Mouse (Mus musculus): ENCODE measurements around the gene Prkar1b. TPM values are rescaled to one million over a fixed set of nuclear protein-coding genes. Genes with fewer than 3 reads are reported as not detected.

Gene Prkar1b
- 1 to 10 TPM; 1.5 to 3.5 TPM for total RNA-seq (2021)

DNA sequence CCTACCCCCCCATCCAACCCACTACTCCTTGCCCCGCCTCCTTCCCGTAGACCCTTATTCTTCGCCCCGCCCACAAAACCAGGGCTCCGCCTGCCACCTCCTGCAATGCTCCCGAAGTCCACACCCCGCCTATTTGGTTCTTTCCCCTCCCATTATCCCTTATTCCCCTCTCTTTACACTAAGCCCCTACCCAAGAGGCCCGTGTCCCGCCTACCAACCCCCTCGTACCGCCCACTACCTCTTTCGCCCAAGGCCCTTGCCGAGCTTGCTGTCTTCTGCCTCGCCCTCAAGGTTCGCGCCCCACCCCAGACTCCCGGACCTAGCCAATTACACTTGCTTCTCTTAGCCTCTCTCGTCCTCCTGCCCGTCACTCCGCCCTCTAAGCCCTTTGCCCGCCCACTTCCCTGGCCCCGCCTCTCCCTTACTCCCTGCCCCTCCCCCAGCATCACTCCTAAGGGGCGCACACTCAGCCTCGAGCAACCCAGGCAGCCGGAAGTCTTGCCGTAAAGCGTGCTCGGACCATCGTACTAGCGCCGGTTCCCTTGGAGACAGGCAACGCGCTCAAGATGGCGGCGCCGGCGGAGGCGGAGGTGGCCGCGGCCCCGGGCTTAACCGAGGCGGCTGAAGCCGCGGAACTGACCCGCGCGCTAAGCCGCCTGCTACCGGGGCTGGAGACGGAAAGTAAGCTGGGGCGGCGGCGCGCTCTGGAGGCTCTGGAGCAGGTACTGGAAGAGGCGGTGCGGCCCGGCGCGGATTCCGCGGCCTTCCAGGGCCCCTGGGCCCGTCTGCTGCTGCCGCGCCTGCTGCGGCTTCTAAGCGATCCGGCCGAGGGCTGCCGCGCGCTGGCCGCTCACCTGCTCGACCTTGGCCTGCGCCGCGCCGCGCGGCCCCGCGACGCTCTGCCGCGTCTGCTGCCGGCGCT lies at the start of gene Prkar1b, which contains the start of gene Dnaaf5:
Prkar1b (minus strand) TSS at position 321 of the 922 bp plus-strand sequence.
Dnaaf5 (plus strand) TSS at position 543 of the 922 bp plus-strand sequence.
- intact Hi-C loops (cut with DNase I), result no loop called here
- DNase-seq, result peak; percentile 97 to 98

DNA sequence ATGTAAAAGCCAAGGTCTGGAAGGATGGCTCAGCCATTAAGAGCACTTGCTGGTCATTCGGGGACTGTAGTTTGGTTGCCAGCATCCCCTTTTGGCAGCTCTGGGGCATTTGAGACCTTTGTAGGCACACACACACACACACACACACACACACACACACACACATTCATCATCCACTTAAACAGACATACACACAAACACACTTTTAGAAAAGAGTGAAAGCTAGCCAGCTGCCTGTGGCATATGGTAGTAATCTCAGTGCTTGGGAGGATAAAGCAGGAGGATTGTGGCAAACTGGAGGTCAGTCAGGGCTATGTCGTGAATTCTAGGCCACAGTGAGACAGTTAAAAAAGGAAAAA lies 49.8 kb upstream of the Prkar1b start:
- intact Hi-C loops (cut with DNase I), result no loop called here
- no peak for DNase-seq

DNA sequence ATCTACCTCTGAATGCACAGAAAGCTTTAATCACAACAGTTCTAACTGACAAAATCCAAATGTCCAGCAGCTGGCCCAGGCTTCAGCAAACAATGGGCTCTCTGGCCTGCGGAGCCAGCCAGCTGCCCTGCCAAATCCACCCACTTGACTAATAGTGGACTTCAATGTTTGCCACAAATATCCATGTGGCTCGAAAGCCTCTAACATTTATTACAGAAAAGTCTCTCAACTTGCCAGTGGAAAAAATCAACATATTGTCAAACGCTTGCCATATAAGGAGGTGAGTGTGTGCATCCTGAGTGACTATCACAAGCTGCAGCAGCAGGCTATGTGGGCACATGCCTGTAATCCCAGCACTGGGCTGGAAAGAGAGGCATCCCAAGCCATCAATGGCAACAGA lies 49.0 kb upstream of the Prkar1b start:
- no peak for DNase-seq
- intact Hi-C loops (cut with DNase I), result no loop called here

DNA sequence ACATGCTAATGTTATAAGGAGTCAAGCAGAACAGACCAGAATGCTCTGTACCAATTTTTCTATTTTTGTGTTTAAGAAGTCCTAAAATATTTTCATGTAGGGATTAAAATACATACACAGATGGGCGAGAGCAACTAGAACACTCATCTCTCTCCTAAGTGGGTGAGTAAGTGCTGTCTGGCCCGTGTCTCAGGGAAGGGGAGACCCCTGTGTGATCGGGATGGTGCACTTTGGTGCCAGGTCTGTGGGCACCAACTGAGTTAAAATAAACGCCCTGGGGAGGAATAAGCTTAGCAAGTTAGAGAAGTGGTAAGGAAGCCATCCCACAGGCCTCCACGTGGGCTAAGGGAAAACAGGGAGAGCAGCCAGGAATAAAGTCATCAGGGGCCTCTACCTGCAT lies 41.2 kb upstream of the Prkar1b start:
- intact Hi-C loops (cut with DNase I), result no loop called here
- no peak for DNase-seq

DNA sequence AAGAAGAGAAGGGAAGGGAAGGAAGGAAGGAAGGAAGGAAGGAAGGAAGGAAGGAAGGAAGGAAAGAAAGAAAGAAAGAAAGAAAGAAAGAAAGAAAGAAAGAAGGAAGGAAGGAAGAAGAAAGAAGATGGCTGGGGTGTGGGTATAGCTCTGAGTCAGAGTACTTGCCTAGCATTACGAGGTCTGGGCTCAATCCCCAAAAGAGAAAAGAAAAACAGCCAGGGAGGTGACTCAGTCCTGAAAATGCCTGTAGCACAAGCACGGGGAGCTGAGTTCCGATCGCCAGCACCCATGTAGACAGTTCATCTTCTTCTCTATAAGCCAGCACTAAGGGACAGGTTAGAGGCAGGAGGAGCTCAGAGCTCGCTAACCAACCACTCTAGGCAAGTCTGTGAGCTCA lies 39.9 kb upstream of the Prkar1b start:
- intact Hi-C loops (cut with DNase I), result no loop called here
- no peak for DNase-seq

DNA sequence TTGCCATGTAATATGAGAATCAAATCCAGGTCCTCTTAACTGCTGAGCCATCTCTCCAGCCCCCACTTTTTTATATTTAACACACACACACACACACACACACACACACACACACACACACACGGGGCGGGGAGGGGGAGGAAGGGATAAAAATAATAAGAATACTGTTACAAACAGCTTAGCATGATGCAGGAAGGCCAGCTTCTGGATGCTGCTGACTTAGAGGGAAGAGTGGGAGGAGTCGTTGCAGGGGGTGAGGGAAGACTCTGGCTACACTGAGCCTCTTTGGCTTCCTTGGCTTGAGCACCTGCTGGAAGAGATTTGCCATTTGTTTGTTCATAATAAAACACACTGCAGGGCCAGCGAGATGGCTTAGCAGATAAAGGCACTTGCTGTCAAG lies 35.1 kb upstream of the Prkar1b start:
- intact Hi-C loops (cut with DNase I), result no loop called here
- DNase-seq, result no peak

DNA sequence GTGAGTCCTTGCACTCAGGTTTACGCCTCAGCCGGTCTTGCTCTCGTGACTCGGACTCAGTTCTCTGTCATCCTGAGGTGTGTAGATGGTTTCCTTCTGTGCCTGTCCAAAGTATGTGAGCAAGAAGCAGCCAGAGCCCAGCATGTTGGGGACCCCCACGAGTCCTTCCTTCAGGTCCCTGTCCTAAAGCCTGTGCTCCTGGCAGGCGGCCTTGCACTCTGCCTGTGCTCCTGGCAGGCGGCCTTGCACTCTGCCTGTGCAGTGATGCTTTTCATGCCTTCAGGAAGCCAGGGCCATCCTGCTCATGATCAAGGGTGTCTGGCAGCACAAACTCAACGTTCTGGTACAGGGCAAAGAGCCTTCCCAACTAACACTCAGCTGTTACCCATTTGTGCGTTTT lies 33.8 kb upstream of the Prkar1b start:
- intact Hi-C loops (cut with DNase I), result no loop called here
- no peak for DNase-seq

DNA sequence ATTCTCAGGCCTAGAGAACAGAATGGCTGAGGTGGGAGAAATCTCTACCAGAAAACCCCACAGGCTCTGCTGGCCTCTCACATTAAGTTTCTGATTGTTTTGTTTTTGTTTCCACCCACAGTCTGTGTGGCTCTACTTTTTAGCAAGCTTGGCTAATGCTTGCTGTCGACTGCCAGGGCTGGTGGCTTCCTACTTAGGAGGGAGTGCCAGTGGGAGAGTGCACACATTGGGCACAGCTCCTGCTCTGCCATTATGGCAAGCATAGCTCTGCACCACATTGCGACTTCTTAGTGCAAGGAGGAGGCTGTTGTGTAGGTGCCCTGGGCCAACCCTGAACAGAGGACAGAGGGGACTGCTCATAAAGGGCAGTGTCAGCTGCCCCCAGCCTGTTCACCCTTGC lies 33.3 kb upstream of the Prkar1b start:
- DNase-seq, result no peak
- intact Hi-C loops (cut with DNase I), result no loop called here

DNA sequence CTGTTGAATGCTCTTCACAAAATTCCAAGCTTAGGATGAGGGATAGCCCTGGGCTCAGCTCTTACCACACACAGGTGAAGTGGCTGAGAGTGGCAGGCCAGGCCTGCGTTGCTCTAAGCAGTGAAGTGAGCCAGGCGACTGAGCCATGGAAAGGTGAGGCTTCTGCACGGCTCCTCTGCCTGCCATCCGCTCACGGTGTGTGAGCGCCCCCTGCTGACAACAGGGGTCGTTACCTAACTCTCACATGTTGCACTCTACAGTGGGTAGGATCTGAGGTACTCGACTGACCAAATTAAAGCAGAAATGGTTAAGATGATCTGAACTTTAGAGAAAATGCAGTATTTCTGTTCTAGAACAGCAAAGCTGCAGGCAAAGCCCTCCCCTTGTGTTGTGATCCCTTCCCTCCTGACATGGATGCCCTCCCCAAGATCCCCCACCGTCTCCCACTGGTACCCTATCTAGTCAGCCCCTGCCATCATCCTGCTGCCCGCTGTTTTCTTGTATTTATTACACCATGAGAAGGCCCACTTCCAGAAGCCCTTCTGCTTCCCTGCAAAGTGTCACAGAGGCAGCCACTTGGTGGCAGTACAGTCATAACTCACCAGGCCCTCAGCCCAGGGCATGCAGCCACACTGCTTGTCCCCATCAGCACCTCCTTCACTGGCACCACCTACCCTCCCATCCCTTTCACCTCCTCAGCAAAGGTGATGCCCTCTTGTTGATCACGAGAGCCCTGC lies 29.3 kb upstream of the Prkar1b start:
- intact Hi-C loops (cut with DNase I), result loop anchor here (1.0 to 5.0 kb wide), 5 partner anchors 62 to 331 kb away; no protein-coding TSS in a partner anchor
- peak; percentile 77 to 88 for DNase-seq

DNA sequence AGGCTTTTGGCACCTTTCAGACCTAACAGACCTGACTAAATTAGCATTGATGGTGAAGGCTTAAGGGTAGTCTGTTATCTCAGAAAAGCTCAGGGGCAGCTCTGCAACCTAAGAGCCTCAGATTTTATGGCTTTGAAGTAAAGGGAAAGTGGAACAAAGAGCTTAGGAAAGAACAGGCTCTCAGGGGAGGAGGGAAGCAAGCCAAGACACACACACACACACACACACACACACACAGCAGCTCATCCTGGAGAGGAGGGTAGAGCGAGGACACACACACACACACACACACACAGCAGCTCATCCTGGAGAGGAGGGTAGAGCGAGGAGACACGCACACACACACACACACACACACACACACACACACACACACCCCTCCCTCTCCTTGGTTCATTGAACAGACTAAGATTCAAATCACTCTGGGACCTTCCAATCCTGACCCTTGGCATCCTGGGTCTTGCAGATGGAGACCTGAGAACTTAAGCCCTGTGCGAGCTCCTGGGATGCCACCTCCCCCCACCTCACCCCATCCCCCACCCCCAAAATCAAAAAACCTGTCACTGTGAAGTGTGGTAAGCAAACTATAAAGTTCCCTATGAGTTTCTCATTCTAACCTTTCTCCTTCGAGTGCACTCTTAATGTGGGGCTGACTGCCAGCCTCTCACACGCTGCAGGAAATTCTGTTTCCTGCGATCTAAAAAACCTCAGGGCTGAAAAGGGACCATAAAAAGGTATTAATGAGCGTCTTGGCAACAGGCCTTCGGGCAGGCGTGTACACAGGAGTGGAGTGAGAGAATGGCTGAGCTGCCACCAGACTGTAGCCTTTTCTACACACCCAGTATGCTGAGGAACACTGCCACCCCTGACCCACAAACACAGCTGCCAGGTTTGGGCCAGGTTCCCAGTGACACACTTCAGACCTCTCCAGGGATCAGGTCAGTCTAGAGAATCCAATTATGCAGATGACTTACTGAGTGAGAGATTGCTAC lies 25.1 kb upstream of the Prkar1b start:
- intact Hi-C loops (cut with DNase I), result loop anchor here (5.0 kb wide), 2 partner anchors 58 to 158 kb away; no protein-coding TSS in a partner anchor
- DNase-seq, result peak; percentile 54 to 69

DNA sequence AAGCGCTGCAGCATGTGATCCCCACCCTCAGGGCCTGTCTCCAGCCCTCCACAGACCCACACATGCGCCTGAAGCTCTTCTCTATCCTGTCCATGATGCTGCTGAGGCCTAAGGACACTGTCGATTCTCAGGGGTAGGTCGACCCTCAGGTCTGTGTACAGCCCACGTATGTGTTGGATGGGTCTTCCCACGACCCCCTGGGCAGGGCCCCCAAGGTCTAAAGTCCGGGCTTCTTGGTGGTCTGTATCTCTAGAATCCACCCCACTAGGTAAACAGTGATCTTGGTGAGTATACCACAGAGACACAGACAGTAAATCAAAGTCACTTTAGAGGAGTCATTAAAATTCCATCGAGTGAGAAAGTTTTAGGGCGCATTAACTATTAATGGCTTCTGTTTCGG lies 24.3 kb upstream of the Prkar1b start:
- intact Hi-C loops (cut with DNase I), result no loop called here
- no peak for DNase-seq

DNA sequence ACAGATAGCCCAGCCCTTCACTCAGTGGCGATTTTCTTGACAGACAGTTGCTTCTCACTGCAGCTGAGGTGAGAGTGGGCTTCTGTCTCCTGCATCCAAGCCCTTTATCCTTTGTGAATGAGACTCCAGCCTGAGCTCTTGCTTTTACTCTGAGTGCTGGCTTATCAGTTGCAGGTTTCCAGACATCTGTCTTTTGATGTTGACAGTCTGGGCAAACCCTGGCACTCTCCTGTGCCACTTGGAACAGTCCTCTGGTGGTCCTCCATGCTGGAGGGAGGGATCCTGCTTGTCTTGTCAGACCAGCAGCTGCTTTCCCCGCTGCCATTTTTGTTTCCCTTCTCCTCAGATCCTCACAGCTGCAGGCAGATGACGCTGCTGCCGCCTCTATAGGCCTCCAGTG lies 22.1 kb upstream of the Prkar1b start:
- intact Hi-C loops (cut with DNase I), result no loop called here
- no peak for DNase-seq

DNA sequence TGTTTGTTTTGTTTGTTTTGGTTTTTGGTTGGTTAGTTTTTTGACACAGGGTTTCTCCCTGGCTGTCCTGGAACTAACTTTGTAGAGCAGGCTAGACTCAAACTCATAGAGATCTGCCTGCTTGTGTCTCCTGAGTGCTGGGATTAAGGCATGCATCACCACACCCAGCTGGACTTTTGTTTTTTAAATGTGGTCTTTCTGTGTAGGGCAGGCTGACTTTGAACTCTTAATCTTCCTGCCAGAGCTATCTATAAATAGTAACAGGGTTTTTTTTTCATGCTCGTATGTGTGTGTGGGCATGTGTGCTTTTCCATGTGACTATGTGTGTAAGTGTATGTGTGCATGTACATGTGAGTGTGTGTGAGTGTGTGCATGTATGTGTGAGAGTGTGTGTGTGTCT lies 17.7 kb upstream of the Prkar1b start:
- intact Hi-C loops (cut with DNase I), result no loop called here
- no peak for DNase-seq

DNA sequence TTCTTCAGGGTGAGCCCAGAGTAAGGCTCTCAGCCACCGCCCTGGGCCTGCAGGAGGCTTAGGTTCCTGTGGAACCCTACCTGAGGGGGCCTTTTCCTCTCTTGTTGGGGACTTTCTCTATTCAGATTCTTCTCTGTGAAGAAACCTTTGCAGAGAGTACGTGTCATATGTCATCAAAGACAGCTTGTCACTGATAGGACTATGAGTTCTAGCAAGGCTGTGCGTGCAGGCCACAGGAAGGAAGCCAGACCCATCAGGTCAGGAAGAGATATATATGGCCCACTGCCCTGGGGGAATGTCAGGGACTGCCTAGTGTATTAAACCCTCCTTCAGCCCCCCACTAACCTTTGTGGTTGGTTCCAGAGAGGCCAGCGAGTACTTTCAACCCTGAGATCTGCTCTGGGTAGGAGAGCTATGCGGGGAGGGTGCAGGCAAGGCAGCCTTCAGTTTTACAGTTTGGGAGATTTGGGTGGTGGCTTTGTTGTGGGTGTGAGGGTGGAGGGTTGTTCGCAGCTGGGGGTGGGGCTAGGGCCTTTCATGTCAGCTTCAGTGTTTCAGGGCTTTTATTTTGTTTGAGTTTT lies 17.1 kb upstream of the Prkar1b start:
- DNase-seq, result no peak
- intact Hi-C loops (cut with DNase I), result no loop called here

DNA sequence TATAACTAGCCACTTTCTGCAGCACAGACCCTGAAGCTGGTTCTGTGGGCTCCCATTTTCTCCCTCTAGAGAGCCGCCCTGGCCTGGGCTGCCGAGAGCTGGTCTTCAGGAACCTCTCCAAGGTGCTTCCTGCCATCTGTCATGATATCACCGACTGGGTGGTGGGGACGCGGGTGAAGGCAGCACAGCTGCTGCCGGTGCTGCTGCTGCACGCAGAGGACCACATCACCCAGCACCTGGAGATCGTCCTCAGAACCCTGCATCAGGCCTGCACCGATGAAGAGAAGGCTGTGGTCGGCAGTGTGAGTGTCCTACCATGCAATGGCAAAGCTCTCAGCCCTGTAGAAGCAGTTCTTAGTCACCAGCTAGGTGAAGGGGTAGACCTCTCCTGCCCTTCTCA lies 11.8 kb upstream of the Prkar1b start:
- intact Hi-C loops (cut with DNase I), result no loop called here
- DNase-seq, result no peak

DNA sequence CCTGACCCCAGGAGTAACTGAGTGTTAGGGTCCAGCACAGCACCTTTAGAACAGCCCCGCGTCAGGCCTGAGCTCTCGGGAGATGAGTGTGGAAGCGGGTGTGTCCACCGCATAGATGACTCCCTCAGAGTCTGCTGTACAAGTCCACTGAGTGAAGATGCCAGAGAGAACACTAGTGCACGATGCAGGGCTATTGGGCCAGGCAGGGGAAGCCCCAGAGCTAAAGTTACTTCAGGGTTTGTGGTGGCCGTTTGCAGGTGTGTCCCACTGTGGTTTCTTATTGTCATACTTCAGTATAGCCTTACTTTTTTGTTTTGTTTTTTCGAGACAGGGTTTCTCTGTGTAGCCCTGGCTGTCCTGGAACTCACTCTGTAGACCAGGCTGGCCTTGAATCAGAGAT lies 11.1 kb upstream of the Prkar1b start:
- DNase-seq, result no peak
- intact Hi-C loops (cut with DNase I), result no loop called here

DNA sequence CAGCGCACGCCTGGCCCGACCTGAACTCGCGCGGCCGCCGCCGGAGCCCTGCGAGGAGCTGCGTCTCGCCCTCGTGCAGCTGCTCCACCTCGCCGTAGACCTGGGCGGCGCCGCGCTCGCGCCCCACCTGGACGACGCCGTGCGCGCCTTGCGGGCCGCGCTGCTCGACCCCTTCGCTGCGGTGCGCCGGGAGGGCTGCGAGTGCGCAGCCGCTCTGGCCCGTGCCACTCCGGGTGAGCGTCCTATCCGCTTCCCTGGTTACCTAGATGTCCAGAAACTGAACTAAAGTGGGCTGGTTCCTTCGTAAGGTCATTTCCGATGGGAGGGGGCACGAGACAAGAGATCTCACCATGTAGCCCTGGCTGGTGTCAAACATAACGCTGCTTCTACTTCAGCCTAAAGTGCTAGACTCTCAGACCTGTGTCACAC lies 816 bp upstream of the Prkar1b start:
- intact Hi-C loops (cut with DNase I), result no loop called here
- DNase-seq, result peak in 1 of 2 experiments; percentile 31

DNA sequence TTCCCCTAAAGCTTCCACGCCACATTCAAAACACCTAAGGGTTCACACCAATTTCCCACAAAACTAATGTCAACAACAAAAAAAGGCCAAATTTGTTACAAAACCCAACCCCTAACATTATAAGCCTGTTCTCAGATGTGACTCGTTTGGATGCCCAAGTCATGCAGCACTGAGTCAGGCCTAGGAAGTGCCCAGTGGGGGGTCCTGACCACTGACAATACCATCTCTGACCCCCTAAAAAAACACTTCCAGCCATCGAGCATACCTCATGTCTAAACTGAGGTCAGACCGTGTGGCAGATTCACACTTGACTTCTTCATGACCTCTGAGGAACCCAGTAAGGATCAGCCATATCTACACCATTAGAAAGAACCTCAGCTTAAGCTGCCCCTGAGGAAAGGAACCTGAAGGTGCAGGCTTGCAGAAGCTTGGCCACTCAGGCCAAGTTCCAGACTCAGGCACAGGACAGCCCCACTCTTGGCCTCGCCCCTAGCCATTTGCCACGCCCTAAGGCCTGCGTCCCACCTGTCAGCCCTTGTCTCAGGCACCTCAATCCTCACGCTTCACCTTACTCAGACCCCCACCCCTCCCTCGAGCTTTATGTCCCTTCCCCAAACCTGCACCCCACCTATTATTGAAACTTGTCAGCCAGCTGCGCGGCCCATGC lies 662 bp downstream of the Prkar1b start:
- no peak for DNase-seq
- intact Hi-C loops (cut with DNase I), result no loop called here

DNA sequence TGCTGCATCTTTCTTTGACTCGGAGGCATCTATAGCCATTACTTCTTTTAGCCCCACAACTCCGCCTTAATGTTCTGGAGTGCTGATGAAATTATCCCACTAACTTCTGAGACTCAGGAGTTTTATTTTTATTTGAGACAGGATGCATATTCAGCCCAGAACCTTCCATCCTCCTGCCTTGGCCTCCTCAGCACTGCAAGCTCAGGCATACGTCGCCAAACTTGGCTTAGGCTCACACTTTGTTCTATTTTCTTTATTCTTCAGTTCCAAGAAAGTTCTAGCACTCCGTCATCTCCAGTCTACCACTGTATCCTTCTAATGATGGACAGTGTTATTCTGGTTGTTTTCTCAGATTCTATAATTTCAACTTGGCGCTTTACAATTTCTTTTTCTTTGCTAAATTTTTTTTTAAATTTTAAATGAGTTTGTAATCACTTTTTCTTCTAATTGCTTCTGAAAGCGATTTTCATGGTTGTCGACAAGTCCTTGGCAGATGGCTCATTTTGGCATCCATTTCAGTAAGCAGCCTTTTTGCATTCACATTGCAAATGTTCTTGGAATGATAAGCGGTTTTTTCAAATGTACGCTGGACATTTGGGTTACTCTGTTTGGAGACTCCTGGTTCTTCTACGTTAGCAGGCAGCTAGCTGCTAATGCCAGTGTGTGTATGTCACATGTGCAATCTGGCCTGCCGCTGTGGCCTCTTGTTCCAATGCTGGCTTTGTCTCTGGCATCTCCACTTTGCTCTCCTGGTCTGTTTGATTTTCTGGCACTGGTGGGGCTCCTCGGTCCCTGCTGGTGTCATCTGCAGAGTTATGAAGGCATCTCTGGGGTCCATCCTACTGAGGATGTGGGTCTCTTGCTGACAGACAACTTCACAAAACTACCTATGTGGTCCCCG lies 2.4 kb downstream of the Prkar1b start:
- DNase-seq, result peak in 1 of 2 experiments; percentile 31
- intact Hi-C loops (cut with DNase I), result no loop called here
